Mouse (Mus musculus) gastrocnemius, postnatal 10 days (tissue): ENCODE measurements around the gene Reep1. TPM values are rescaled to one million over a fixed set of nuclear protein-coding genes. Genes with fewer than 3 reads are reported as not detected.
"Not testable (repeated sequence)": the region's sequence is repeated elsewhere in the genome, so short reads cannot be mapped to it uniquely, and the experiment has no call there.

Experiments
- DNase-seq: peaks from one replicate; pipeline ENCODE4 v3.0.0; 2021; ENCODE audit warnings: mixed read lengths
- total RNA-seq, 2 experiments: library from RNA; stranded (reverse); gene quantifications; 2 replicates each; pipeline ENCODE4 v1.2.3; 2021

Reep1 gene
- total RNA-seq, 2 experiments from 2014 or later, result 104 to 111 TPM

GRCm38 (mm10) chr6:71840597-71841290, 133.4 kb downstream of the Reep1 start:
- DNase-seq, result no peak

- DNase-seq, result not testable (repeated sequence)
Measured at GRCm38 (mm10) chr6:71846906-71847305, 139.5 kb downstream of the Reep1 start.

Other genes starting within 250 kb of the Reep1 start
- 10 to 100 TPM; 20.5 to 22.9 TPM for gene Rnf103, start 213.7 kb upstream of the Reep1 start, total RNA-seq
- 10 to 100 TPM; 41.7 to 53.2 TPM for gene Chmp3, start 163.8 kb upstream of the Reep1 start, total RNA-seq
- gene Kdm3a, start 74.6 kb upstream of the Reep1 start, total RNA-seq, result 10 to 100 TPM; 20.5 to 23.9 TPM
- gene Mrpl35, start 119.4 kb downstream of the Reep1 start, total RNA-seq, result 10 to 100 TPM; 28.5 to 29.8 TPM
- 100 to 1,000 TPM; 203 to 246 TPM for gene Immt, start 123.8 kb downstream of the Reep1 start, total RNA-seq
- gene Ptcd3, start 201.2 kb downstream of the Reep1 start, total RNA-seq, result 10 to 100 TPM; 71.1 to 76.2 TPM
- 10 to 100 TPM; 32.8 to 35.7 TPM for gene Polr1a, start 201.5 kb downstream of the Reep1 start, total RNA-seq